Mouse (Mus musculus) hindbrain, embryonic 13.5 days (tissue): Measurements from ENCODE around the gene St7. TPM values are rescaled to one million over a fixed set of nuclear protein-coding genes. Genes with fewer than 3 reads are reported as not detected.

Experiments used
- ATAC-seq: fragments of 200-750 bp; cut with Nextera tagmentation; 2 replicates; pipeline ENCODE4 v1.8.0; 2017; ENCODE audit warnings: moderate TSS enrichment; ENCODE audit not compliant: low FRiP score
- H3K27ac ChIP-seq: fragments of 300-500 bp; sonication (generic); 2 replicates; pipeline ENCODE4 v1.5.1; 2015; ENCODE audit warnings: inconsistent platforms, mild to moderate bottlenecking, moderate library complexity
- H3K27me3 ChIP-seq: fragments of 300-500 bp; sonication (generic); 2 replicates; pipeline ENCODE4 v1.6.1; 2015; ENCODE audit warnings: mild to moderate bottlenecking, inconsistent platforms
- H3K36me3 ChIP-seq: fragments of 300-500 bp; sonication (generic); 2 replicates; pipeline ENCODE4 v1.6.1; 2015; ENCODE audit warnings: mild to moderate bottlenecking, inconsistent platforms
- H3K4me1 ChIP-seq: fragments of 300-500 bp; sonication (generic); replicated peaks from 2 replicates; pipeline ENCODE4 v1.6.1; 2015; ENCODE audit warnings: inconsistent platforms
- H3K4me2 ChIP-seq: fragments of 300-500 bp; sonication (generic); 2 replicates; pipeline ENCODE4 v1.6.1; 2015; ENCODE audit warnings: inconsistent platforms, mild to moderate bottlenecking, moderate library complexity
- H3K4me3 ChIP-seq: fragments of 300-500 bp; sonication (generic); 2 replicates; pipeline ENCODE4 v1.5.1; 2015; ENCODE audit warnings: mild to moderate bottlenecking, inconsistent platforms
- H3K9ac ChIP-seq: fragments of 300-500 bp; sonication (generic); 2 replicates; pipeline ENCODE4 v1.6.1; 2015; ENCODE audit warnings: mild to moderate bottlenecking, inconsistent platforms
- H3K9me3 ChIP-seq: fragments of 300-500 bp; sonication (generic); 2 replicates; pipeline ENCODE4 v1.6.1; 2016; ENCODE audit warnings: inconsistent platforms
- WGBS: fragments of 180-500 bp; shearing (Covaris S2); methylation state at CpG from one replicate; pipeline ENCODE4 v1.1.7; 2015; 5-methylcytosine and 5-hydroxymethylcytosine counted together
- polyA plus RNA-seq: library from polyadenylated mRNA; unstranded; fragments of >200 nt; fragmentation: Nextera tagmentation; extraction: Ambion mirVana; gene quantifications from 2 replicates; pipeline ENCODE4 v1.2.1, GENCODE M21; 2015

Gene St7
- polyA plus RNA-seq, 1 experiment from 2014 or later, result 57.8 TPM

GRCm38 (mm10) chr6:17923894-17924505 lies 231.3 kb downstream of the St7 start:
- Histone ChIP-seq H3K27ac (no peak overlapping the region), H3K27me3 (no peaks in the 10 kb centered on the region), H3K36me3 (peaks cover 20% of the 10 kb centered on the region), H3K4me1 (peaks cover 3% of the 10 kb centered on the region; the same call in 1 of the 2 replicates), H3K4me3 (no peak overlapping the region), H3K4me2 (no peak overlapping the region), H3K9me3 (no peaks in the 10 kb centered on the region), H3K9ac (no peak overlapping the region)
- no peak for ATAC-seq
- WGBS, result 91% methylated on average over 10 of the region's 10 CpGs

DNA sequence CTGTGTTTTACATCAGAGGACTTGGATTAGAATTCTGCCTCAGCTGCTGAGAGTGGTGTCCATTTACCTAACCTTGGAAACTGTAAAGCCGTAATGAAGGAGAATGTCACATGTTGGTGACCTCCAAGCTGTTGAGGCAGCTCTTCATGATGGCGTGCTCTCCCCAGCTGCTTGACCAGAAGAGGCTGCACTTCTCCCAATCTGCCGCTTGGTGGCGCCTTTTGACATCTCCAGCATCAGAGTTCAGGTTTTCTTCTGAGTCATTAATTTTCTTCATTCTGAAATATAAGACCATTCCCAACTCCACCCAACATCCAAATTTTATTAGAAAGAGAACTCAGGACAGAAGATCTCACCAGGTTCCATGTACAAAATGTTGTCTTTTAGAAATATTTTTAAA lies 232.5 kb downstream of the St7 start:
- H3K4me1 ChIP-seq, result peaks cover 3% of the 10 kb centered on the region; the same call in 1 of the 2 replicates
- H3K27ac ChIP-seq, result no peak overlapping the region
- no peak overlapping the region for H3K4me3 ChIP-seq
- WGBS, result 48% methylated on average over 4 of the region's 4 CpGs
- H3K4me2 ChIP-seq, result no peak overlapping the region
- no peaks in the 10 kb centered on the region for H3K9me3 ChIP-seq
- no peaks in the 10 kb centered on the region for H3K27me3 ChIP-seq
- H3K36me3 ChIP-seq, result peaks cover 20% of the 10 kb centered on the region
- no peak for ATAC-seq
- H3K9ac ChIP-seq, result no peak overlapping the region

- no peak overlapping the region for H3K4me3 ChIP-seq
- H3K4me2 ChIP-seq, result no peak overlapping the region
- no peaks in the 10 kb centered on the region for H3K9me3 ChIP-seq
- ATAC-seq, result no peak
- WGBS, result 82% methylated on average over 11 of the region's 11 CpGs
- no peaks in the 10 kb centered on the region for H3K27me3 ChIP-seq
- H3K9ac ChIP-seq, result no peak overlapping the region
- H3K4me1 ChIP-seq, result peaks cover 3% of the 10 kb centered on the region; the same call in 1 of the 2 replicates
- peaks cover 22% of the 10 kb centered on the region for H3K36me3 ChIP-seq
- H3K27ac ChIP-seq, result no peak overlapping the region
These were observed 235.0 kb downstream of the St7 start for GRCm38 (mm10) chr6:17927746-17928145.

GRCm38 (mm10) chr6:17931187-17931586 lies 238.5 kb downstream of the St7 start:
- peaks cover 3% of the 10 kb centered on the region; the same call in 1 of the 2 replicates for H3K4me1 ChIP-seq
- WGBS, result 91% methylated on average over 2 of the region's 2 CpGs

DNA sequence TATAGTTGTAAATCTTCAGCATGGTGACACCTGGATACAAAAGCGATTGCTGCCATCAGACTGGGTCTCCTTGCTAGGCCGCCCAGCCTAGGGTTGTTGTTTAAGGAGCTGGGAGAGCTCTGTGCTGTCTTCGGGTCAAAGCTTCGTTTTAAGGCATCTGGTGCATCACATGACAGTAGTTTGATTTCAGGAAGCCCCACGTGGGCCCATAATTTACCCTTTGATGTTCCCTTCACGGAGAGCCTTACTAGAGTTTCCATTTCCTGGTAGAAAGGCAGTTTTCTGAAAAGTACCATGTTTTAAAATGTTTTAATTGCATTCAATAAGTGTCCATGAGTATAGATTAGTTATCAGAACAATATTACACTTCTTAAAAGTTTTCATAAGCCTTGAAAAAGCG lies 239.1 kb downstream of the St7 start:
- 86% methylated on average over 7 of the region's 7 CpGs for WGBS
- Histone ChIP-seq H3K4me3 (no peak overlapping the region), H3K27me3 (no peaks in the 10 kb centered on the region), H3K4me2 (no peak overlapping the region), H3K4me1 (peaks cover 3% of the 10 kb centered on the region; the same call in 1 of the 2 replicates), H3K27ac (no peak overlapping the region), H3K36me3 (peaks cover 37% of the 10 kb centered on the region), H3K9ac (no peak overlapping the region), H3K9me3 (no peaks in the 10 kb centered on the region)
- ATAC-seq, result no peak

More at GRCm38 (mm10) chr6:17931187-17931586, 238.5 kb downstream of the St7 start:
- Histone ChIP-seq H3K9me3 (no peaks in the 10 kb centered on the region), H3K4me2 (no peak overlapping the region), H3K27me3 (no peaks in the 10 kb centered on the region), H3K27ac (no peak overlapping the region), H3K4me3 (no peak overlapping the region), H3K36me3 (peaks cover 37% of the 10 kb centered on the region), H3K9ac (no peak overlapping the region)
- ATAC-seq, result no peak

DNA sequence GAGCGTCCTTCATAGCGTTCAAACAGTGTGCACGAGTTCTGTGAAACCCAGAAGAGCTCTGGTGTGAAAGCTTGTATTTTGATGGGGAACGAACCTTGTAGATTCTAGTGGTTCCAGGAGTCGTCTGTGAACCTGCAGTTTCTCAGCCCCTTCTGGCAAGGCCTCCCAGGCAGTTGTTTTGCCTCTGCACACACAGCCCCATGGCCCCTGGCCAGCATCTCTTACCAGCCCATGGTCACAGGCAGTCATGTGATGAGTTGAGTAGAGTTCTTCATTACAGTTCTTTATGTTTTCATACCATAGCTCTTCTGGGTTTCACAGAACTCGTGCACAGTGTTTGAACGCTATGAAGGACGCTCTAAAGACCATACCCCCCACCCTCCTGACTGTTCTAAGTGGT lies 240.1 kb downstream of the St7 start:
- no peaks in the 10 kb centered on the region for H3K4me1 ChIP-seq
- no peaks in the 10 kb centered on the region for H3K9me3 ChIP-seq
- WGBS, result 92% methylated on average over 8 of the region's 8 CpGs
- no peaks in the 10 kb centered on the region for H3K27me3 ChIP-seq
- no peak overlapping the region for H3K4me3 ChIP-seq
- ATAC-seq, result no peak
- H3K36me3 ChIP-seq, result peaks cover 42% of the 10 kb centered on the region
- H3K9ac ChIP-seq, result no peak overlapping the region
- no peak overlapping the region for H3K27ac ChIP-seq
- no peak overlapping the region for H3K4me2 ChIP-seq

GRCm38 (mm10) chr6:17938631-17939346 lies 246.1 kb downstream of the St7 start:
- 77% methylated on average over 11 of the region's 11 CpGs for WGBS
- Histone ChIP-seq H3K4me3 (no peak overlapping the region), H3K4me2 (no peak overlapping the region), H3K27ac (no peak overlapping the region), H3K9me3 (no peaks in the 10 kb centered on the region), H3K27me3 (no peaks in the 10 kb centered on the region), H3K36me3 (peaks cover 67% of the 10 kb centered on the region), H3K9ac (no peak overlapping the region), H3K4me1 (peaks cover 11% of the 10 kb centered on the region)
- ATAC-seq, result no peak

DNA sequence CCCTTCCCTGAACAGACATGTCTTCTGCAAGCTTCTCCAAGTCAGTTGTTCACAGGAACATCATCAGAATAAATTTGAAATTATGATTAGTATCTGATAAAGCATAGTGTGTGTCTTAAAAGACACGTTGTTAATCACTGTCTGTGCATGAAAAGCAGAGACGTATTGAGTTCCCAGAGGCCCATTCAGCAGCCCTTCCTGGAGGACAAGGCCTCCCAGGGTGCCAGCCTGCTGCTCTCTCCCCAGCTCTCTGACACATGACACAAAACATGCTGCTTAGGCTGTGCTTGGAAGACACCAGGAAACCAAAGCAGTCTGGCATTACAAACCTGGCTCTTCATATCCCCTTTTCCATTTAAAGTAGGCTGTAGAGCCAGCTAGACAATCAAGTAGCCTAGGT lies 249.2 kb downstream of the St7 start:
- Histone ChIP-seq H3K4me1 (peaks cover 11% of the 10 kb centered on the region), H3K27me3 (no peaks in the 10 kb centered on the region), H3K4me2 (no peak overlapping the region), H3K4me3 (no peak overlapping the region), H3K27ac (peak overlapping the region; percentile 26), H3K36me3 (peaks cover 45% of the 10 kb centered on the region), H3K9me3 (no peaks in the 10 kb centered on the region), H3K9ac (no peak overlapping the region)
- ATAC-seq, result no peak
- 7% methylated on average over 2 of the region's 2 CpGs for WGBS

GRCm38 (mm10) chr6:17942344-17942743 lies 249.6 kb downstream of the St7 start:
- no peak overlapping the region for H3K4me3 ChIP-seq
- 42% methylated on average over 7 of the region's 7 CpGs for WGBS
- H3K4me2 ChIP-seq, result no peak overlapping the region
- peak overlapping the region; percentile 26; the same call in 1 of the 2 replicates for H3K27ac ChIP-seq
- H3K27me3 ChIP-seq, result no peaks in the 10 kb centered on the region
- peaks cover 42% of the 10 kb centered on the region for H3K36me3 ChIP-seq
- 0 out of 2 replicates have a peak, but pooled peaks have one; percentile 18 for ATAC-seq
- H3K9ac ChIP-seq, result no peak overlapping the region
- no peaks in the 10 kb centered on the region for H3K9me3 ChIP-seq
- peaks cover 11% of the 10 kb centered on the region for H3K4me1 ChIP-seq

DNA sequence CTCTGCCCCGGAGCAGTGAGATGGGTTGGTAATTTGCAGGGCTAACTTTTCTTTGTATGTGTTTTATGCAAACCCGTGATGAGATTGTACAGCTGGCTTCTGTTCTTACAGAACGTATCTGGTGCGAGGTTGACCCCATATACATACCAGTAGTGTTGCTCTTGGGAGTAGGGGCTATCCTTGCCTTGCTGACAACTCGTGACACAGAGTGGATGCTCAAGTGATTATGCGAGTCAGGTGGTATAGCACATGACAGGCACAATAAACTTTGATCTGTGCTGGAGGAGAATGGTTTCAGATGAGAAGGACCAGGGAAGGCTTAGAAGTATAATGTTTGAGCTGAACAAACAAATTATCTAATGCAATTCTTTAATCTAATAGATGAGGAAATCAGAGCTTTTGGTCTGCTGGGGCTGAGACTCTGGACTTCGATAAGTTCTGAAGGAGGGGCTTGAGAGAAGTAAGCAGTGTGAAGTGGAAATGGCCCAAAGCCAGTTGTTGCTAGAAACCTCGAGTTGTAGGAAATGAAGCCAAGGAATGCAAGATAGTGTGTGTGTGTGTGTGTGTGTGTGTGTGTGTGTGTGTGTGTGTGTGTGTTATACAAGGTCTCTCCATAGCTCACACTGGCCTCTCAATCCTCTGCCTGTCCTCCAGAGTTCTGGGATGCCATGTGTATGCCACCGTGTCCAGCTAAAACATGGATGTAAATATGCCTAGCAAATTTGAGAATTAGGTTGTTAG lies 251.3 kb downstream of the St7 start:
- no peak for ATAC-seq

GRCm38 (mm10) chr6:17946456-17946855 lies 253.7 kb downstream of the St7 start:
- no peak for ATAC-seq
- no peak overlapping the region for H3K9ac ChIP-seq
- no peak overlapping the region for H3K4me3 ChIP-seq
- WGBS, result 76% methylated on average over 5 of the region's 5 CpGs
- no peaks in the 10 kb centered on the region for H3K27me3 ChIP-seq
- no peak overlapping the region for H3K4me2 ChIP-seq
- no peak overlapping the region for H3K27ac ChIP-seq
- peaks cover 11% of the 10 kb centered on the region for H3K4me1 ChIP-seq
- peaks cover 15% of the 10 kb centered on the region for H3K36me3 ChIP-seq
- H3K9me3 ChIP-seq, result no peaks in the 10 kb centered on the region

More for the DNA sequence above, 251.3 kb downstream of the St7 start:
- no peak overlapping the region for H3K27ac ChIP-seq
- H3K4me3 ChIP-seq, result no peak overlapping the region
- no peaks in the 10 kb centered on the region for H3K9me3 ChIP-seq
- H3K27me3 ChIP-seq, result no peaks in the 10 kb centered on the region
- WGBS, result 83% methylated on average over 9 of the region's 9 CpGs
- peaks cover 31% of the 10 kb centered on the region for H3K36me3 ChIP-seq
- no peak overlapping the region for H3K9ac ChIP-seq
- H3K4me1 ChIP-seq, result peaks cover 11% of the 10 kb centered on the region
- H3K4me2 ChIP-seq, result no peak overlapping the region

- Histone ChIP-seq H3K4me1 (peaks cover 3% of the 10 kb centered on the region; the same call in 1 of the 2 replicates), H3K27me3 (no peaks in the 10 kb centered on the region), H3K4me3 (no peak overlapping the region), H3K9me3 (no peaks in the 10 kb centered on the region), H3K4me2 (no peak overlapping the region), H3K36me3 (peaks cover 11% of the 10 kb centered on the region), H3K27ac (no peak overlapping the region), H3K9ac (no peak overlapping the region)
- no peak for ATAC-seq
- WGBS, result 84% methylated on average over 11 of the region's 11 CpGs
These were observed 254.5 kb downstream of the St7 start for GRCm38 (mm10) chr6:17947130-17947831.
